Mouse (Mus musculus) embryo, embryonic 10 days (tissue): Measurements from ENCODE around the gene Zfp322a.

Experiments
- DNase-seq: peaks from one replicate; pipeline ENCODE4 v3.0.0-alpha.2; 2015; ENCODE audit warnings: low spot score

Zfp322a gene

DNA sequence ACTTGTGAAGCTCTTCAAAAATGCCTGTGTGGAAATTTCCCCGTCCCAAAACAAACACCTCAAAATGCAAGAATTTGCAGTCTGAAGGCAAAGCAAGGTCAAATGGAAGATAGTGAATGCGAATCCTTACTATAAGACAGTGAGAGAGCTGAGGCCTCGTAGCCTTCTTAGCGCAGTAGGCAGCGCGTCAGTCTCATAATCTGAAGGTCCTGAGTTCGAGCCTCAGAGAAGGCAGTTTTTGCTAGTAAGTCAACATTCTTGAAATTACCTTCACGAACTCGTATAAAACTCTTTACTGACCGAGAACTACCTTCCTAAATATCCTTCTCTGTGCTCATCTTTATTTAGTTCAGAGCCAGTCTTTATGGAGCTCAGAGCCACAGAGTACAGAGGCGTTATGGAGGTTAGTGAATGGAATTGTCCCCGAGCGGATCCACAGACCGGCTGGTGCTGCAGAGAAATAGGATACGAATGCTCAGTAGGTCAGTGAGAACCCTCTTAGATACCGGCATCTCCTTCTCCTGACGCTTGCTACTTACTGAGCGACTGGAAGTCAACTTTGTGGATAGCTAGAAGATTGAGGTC lies 51.6 kb downstream of the Zfp322a start:
- DNase-seq: peak; percentile 93

DNA sequence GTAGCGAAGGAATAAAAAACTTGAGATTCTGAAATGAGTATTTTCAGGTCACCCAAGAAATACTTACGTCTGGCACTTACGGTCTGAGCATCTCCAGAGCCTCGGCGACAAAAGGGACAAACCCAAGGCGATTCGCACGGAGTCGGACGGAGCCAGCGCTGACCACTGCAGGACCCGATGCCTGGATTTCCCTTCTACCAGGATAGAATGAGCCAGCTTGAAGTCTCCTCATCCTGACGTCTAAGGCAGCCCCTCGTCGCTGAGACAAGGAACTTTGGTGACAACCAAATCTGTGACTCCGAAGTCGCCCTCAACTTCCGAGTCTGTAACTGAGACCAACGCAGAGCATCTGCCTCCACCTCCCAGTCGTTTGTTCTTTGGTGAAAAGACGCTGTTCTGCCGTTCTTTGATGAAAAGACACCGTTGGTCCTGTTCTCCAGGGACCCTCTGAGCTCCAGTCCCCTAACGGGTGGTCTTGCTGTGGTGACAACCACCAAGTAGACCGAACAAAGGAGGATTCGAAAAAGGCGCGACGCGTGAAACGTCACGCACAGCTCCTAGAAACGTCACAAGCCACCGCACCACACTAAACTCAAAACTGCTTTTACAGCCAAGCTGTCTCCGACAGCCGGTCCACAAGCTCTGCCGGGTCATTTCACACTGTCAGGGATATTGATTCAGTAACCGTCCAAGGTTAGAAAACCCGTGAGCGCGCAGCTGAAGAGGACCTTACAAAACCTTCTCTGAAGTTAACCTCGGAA lies 55.9 kb downstream of the Zfp322a start:
- peak; percentile 67 for DNase-seq

DNA sequence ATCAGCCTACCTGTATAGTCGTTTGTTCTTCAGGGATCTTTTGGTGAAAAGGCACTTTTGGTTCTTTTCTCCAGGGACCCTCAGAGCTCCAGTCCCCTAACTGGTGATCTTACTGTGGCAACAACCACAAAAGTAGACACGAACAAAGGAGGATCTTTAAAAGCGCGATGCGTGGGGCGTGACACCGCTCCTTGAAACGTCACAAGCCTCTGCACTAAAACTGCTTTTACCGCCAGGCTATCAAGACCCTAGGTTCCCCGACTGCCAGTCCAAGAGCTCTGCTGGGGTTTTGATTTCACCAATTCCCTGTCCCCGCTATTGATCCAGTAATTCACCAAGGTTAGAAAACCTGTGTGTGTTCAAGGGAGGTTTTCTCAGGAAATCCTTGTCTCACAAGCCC lies 59.0 kb downstream of the Zfp322a start:
- DNase-seq: peak; percentile 32

DNA sequence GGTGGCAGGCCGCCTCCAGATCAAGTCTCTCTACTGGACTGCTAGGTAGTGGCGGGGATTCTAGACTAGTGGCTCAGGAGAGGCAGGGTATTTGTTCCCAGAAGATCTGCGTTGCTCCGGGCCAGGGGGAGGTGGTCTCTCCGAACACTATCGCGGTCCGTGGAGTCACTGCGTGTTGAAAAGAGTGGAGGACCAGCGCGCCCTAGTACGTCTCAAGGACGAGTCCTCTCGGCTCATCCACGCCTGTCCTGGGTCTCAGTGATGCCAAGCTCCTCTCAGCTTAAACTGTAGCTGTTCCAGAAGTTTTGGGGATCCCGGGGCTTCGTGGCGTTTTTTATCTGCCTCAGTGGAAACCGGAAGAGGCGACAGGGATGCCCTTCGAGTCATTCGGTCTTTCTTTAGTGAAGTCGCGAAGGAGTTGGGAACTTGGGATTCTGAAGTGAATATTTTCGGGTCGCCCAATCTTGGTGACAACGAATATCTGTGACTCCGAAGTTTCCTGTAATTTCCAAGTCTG lies 59.5 kb downstream of the Zfp322a start:
- DNase-seq: peak; percentile 61

DNA sequence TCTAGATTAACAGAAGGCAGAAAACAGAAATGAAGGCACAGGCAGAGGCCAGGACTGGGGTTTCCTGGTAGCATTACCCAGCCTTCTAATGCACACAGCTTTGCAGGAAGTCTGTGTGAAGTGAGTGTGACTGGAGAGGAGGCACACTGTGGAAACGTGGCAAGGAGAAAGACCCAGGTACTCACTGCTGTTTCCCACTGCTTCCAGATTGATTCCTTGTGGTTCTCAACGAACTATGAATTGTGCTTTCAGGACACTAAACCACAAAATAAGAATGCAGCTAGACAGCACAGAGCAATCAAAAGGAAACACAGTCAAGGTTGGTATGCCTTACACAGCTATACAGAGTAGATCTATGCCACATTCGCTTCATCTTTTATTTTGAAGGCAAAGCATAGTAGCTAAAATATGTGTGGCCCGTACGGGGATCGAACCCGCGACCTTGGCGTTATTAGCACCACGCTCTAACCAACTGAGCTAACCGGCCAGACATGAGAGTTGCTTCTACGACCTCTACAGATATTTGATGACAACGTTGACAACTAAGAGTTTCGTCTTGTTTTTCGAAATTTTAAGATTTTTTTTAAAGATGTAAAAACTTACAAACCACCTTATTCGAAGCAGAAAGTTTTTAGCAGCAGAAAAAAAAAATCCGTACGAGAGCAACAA lies 60.2 kb downstream of the Zfp322a start:
- peak; percentile 85 for DNase-seq

DNA sequence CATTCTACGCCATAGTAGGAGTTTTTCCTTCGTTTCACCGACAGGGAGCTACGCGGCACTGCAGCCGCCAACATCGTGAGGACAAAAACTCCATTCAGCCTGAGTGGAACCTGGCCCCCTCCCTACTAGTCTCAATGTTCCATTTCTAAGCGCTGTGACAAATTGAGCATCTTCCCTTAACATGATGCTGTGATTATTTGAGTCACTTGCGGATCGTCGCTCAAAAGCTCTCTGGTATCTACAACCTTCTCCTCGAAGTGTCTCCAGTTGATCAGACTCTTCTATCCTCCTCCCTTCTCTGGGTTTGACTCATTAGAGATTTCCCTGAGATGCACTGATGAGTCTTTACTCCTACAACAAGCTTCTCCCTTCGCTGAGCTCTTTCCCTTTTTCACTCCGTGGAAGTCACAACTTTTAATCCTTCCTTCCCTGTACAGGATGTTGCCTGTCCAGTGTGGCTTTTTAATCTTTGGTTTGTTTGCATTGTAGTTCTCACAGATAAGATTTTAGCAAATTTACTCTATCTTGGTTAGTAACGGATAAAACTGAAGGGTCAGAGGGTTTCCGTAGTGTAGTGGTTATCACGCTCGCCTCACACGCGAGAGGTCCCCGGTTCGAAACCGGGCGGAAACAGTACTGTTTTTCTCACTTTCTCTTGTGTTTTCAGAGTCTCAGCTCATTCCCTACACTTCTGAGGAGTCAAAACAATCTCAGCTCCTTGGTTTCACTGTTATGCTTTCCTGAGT lies 61.8 kb downstream of the Zfp322a start:
- peak; percentile 87 for DNase-seq

DNA sequence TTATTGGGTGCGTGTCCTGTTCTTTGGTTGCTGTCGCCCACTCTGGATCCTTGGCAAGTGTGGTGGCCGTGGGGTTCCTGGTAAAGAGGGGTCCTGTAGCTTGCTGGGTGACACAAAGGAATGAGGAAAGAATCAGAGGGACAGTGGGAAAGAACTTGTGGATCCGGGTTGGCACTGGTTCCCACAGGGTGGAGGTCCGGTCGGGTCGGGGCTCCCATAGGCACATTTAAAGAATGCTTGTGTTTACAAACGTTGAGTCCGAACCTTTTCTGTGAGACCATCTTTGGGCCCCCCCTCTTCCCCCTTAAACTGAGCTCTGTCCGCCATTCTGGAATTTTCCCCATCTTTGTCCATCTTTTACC lies 62.3 kb downstream of the Zfp322a start:
- DNase-seq: no peak
